Mouse (Mus musculus): ENCODE results near the gene Bhlhe41. TPM values are rescaled to one million over a fixed set of nuclear protein-coding genes. Genes with fewer than 3 reads are reported as not detected.

Gene Bhlhe41
- polyA plus RNA-seq, 1 experiment from 2014 or later, result 6.1 TPM

DNA sequence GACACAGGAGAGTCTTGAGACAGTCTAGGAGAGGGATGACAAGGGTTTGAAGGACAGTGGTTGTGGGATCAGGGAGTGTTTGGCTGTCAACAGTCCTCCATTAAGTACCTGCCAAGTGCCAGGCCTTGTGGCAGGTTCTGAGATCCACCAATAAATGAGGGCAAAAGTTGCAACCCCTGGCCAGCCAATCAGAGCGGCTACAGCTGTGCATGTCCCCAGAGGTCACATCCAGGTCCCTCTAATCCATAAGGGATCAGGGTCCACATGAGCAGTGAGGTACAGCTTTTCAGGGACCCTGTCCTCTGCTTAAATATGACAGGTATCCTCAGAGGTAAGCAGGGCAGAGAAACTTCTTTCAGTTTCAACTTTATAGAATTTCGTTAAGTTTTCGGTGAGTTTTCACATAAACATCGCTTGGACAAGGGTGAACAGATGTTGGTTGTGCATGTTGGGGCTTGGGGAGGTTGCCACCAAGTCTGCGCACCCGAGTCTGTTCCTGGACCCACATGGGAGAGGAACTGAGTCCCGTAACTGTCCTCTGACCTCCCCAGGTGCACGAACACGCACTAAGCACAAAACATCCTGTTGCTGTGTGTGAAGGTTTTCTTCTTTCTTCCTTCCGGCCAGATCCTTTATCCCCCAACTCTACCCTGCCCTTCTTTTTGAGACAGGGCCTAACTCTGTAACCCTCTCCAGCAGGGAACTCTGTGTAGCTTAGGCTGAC, 11.8 kb downstream of the Bhlhe41 start:
- WGBS, result 90% methylated on average over 10 of the region's 10 CpGs
- no peak overlapping the region for H3K9ac ChIP-seq (ENCODE audit: low read length)
- no peak for ATAC-seq (replicated peaks; ENCODE audit: extremely low read depth, insufficient read depth, low FRiP score)
- no peaks in the 10 kb centered on the region for H3K27me3 ChIP-seq (ENCODE audit: control insufficient read depth, insufficient read depth, low read length)
- H3K4me1 ChIP-seq (ENCODE audit: control insufficient read depth, insufficient read depth, low read length), result peaks cover 31% of the 10 kb centered on the region
- no peaks in the 10 kb centered on the region for H3K36me3 ChIP-seq (ENCODE audit: control insufficient read depth, insufficient read depth)
- 0 out of 2 replicates have a peak, but pooled peaks cover 1% of the 10 kb centered on the region for H3K9me3 ChIP-seq (replicated peaks; ENCODE audit: control insufficient read depth, low read length)
- H3K27ac ChIP-seq (ENCODE audit: low read length), result no peak overlapping the region
- H3K4me3 ChIP-seq (ENCODE audit: low read length), result no peak overlapping the region
- no peak overlapping the region for H3K4me2 ChIP-seq (ENCODE audit: low read depth, low read length)

DNA sequence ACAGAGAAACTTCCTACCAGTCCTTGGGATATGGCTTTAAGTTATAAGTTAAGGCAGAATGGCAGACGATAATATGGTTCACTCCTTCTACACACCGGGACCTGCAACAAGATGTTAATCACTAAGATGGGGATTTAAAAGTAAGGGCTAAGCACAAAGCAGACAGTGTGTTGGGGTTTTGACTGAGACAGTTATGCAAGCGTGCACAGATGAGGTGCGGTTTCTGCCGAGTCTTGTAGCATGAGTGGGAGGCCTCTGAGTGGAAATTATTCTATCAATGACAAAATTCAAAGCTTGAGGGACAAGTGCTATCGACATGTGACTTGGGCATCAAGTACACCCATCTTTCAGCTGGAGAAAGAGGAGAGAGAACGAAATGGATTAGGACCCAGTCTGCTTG, 12.7 kb downstream of the Bhlhe41 start:
- no peak for ATAC-seq (replicated peaks; ENCODE audit: extremely low read depth, insufficient read depth, low FRiP score)
- Histone ChIP-seq H3K27me3 (ENCODE audit: control insufficient read depth, insufficient read depth, low read length) (no peaks in the 10 kb centered on the region), H3K27ac (ENCODE audit: low read length) (no peak overlapping the region), H3K4me3 (ENCODE audit: low read length) (no peak overlapping the region), H3K9me3 (replicated peaks; ENCODE audit: control insufficient read depth, low read length) (0 out of 2 replicates have a peak, but pooled peaks cover 2% of the 10 kb centered on the region), H3K9ac (ENCODE audit: low read length) (no peak overlapping the region), H3K4me2 (ENCODE audit: low read depth, low read length) (no peak overlapping the region), H3K36me3 (ENCODE audit: control insufficient read depth, insufficient read depth) (no peaks in the 10 kb centered on the region), H3K4me1 (ENCODE audit: control insufficient read depth, insufficient read depth, low read length) (peaks cover 31% of the 10 kb centered on the region)
- WGBS, result 90% methylated on average over 7 of the region's 7 CpGs

DNA sequence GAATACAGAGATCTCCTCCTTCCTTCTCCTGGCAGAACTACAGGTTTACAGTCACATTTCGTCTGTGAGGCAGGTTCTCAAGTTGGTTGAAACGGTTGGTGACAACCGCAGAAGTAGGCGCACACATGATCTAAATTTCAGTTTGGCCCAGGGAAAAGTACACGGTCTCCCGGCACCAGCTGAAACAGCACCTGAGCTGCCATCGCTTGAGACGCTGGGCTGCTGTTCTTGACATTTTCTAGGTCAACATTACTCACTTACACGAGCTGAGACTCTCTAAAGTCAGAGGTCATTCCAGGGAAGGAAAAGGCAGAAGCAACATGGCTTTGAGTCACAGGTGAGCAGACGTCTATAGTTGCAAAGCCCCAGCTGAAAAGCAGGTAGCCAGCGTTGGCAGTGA, 13.4 kb downstream of the Bhlhe41 start:
- Histone ChIP-seq H3K9me3 (replicated peaks; ENCODE audit: control insufficient read depth, low read length) (0 out of 2 replicates have a peak, but pooled peaks cover 2% of the 10 kb centered on the region), H3K4me3 (ENCODE audit: low read length) (no peak overlapping the region), H3K36me3 (ENCODE audit: control insufficient read depth, insufficient read depth) (no peaks in the 10 kb centered on the region), H3K9ac (ENCODE audit: low read length) (no peak overlapping the region), H3K4me1 (ENCODE audit: control insufficient read depth, insufficient read depth, low read length) (peaks cover 31% of the 10 kb centered on the region), H3K27ac (ENCODE audit: low read length) (no peak overlapping the region), H3K4me2 (ENCODE audit: low read depth, low read length) (no peak overlapping the region), H3K27me3 (ENCODE audit: control insufficient read depth, insufficient read depth, low read length) (no peaks in the 10 kb centered on the region; the same call in 1 of the 2 replicates)
- 71% methylated on average over 11 of the region's 11 CpGs for WGBS
- no peak for ATAC-seq (replicated peaks; ENCODE audit: extremely low read depth, insufficient read depth, low FRiP score)

DNA sequence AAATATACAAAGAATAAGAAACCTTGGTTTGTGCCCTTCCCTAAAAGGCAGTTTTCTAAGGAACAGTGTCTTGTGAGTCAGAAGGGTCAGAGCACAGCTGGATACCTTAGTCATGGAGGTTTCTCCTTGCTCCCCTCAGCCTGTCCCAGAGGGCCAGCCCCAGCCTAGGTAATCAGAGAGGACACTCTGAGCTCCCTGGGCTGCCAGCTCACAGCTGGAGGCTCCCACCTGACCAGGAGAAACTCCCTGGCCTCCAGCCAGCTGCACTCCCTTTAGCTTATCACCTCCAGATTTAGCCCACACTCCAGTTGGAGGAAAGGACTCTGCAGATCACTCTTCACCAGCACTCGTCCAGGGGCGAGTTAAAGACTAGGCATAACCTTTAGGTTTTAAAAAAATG, 14.6 kb downstream of the Bhlhe41 start:
- no peaks in the 10 kb centered on the region; the same call in 1 of the 2 replicates for H3K27me3 ChIP-seq (ENCODE audit: control insufficient read depth, insufficient read depth, low read length)
- WGBS, result 12% methylated on average over 2 of the region's 2 CpGs
- peaks cover 30% of the 10 kb centered on the region for H3K4me1 ChIP-seq (ENCODE audit: control insufficient read depth, insufficient read depth, low read length)
- no peak overlapping the region for H3K4me3 ChIP-seq (ENCODE audit: low read length)
- H3K9me3 ChIP-seq (replicated peaks; ENCODE audit: control insufficient read depth, low read length), result 0 out of 2 replicates have a peak, but pooled peaks cover 2% of the 10 kb centered on the region
- H3K36me3 ChIP-seq (ENCODE audit: control insufficient read depth, insufficient read depth), result no peaks in the 10 kb centered on the region
- peak overlapping the region; percentile 45 for H3K4me2 ChIP-seq (ENCODE audit: low read depth, low read length)
- peak overlapping the region; percentile 74 for H3K27ac ChIP-seq (ENCODE audit: low read length)
- H3K9ac ChIP-seq (ENCODE audit: low read length), result peak overlapping the region; percentile 20; the same call in 1 of the 2 replicates
- peak; percentile 67 for ATAC-seq (replicated peaks; ENCODE audit: extremely low read depth, insufficient read depth, low FRiP score)

DNA sequence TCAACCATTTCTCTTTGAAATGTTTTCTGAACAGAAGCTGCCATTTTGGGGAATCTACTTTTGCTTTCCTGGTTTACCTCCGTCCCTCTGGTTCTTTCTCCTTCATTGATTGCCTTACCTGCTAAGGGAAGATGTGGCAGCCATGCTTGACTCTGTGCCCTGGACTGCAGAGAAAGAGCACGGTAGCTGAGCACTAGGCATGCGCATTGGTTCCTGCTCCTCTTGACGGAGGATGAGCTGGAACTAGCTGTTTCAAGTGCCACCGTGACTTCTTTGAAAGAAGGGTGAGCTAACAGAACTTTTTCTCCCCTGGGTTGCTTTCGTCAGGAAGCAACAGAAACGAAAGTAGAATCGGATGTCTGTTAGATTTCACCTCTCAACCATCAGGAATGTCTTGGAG, 17.7 kb downstream of the Bhlhe41 start:
- 89% methylated on average over 8 of the region's 8 CpGs for WGBS
- 0 out of 2 replicates have a peak, but pooled peaks cover 2% of the 10 kb centered on the region for H3K9me3 ChIP-seq (replicated peaks; ENCODE audit: control insufficient read depth, low read length)

DNA sequence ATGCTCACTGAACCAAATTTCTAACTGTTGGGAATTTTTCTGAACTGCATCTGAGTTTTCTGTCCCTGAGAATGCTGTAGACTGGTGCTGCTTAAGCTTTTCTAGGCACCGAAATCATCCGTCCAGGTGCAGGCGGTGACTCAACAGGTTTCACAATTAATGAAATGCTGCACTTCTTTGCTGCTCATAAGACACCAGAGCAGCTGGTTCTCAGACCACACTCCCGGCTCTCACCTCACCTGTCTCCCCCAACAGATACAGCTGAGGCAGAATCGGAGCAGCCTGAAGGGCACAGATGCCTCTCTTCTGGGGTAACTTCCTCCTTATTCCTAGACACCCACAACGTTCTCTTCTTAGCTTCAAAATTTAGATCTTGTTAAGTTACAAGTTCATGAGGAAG, 18.4 kb downstream of the Bhlhe41 start:
- Histone ChIP-seq H3K4me1 (ENCODE audit: control insufficient read depth, insufficient read depth, low read length) (peaks cover 22% of the 10 kb centered on the region), H3K4me2 (ENCODE audit: low read depth, low read length) (no peak overlapping the region), H3K27me3 (ENCODE audit: control insufficient read depth, insufficient read depth, low read length) (no peaks in the 10 kb centered on the region; the same call in 1 of the 2 replicates), H3K4me3 (ENCODE audit: low read length) (no peak overlapping the region), H3K9ac (ENCODE audit: low read length) (no peak overlapping the region), H3K27ac (ENCODE audit: low read length) (no peak overlapping the region), H3K9me3 (replicated peaks; ENCODE audit: control insufficient read depth, low read length) (0 out of 2 replicates have a peak, but pooled peaks cover 2% of the 10 kb centered on the region), H3K36me3 (ENCODE audit: control insufficient read depth, insufficient read depth) (no peaks in the 10 kb centered on the region)
- WGBS, result 81% methylated on average over 6 of the region's 6 CpGs
- ATAC-seq (replicated peaks; ENCODE audit: extremely low read depth, insufficient read depth, low FRiP score), result no peak

More for the DNA sequence above, 17.7 kb downstream of the Bhlhe41 start:
- no peak overlapping the region for H3K4me2 ChIP-seq (ENCODE audit: low read depth, low read length)
- no peak overlapping the region for H3K4me3 ChIP-seq (ENCODE audit: low read length)
- peaks cover 22% of the 10 kb centered on the region for H3K4me1 ChIP-seq (ENCODE audit: control insufficient read depth, insufficient read depth, low read length)
- H3K27ac ChIP-seq (ENCODE audit: low read length), result no peak overlapping the region
- H3K9ac ChIP-seq (ENCODE audit: low read length), result no peak overlapping the region
- H3K27me3 ChIP-seq (ENCODE audit: control insufficient read depth, insufficient read depth, low read length), result no peaks in the 10 kb centered on the region; the same call in 1 of the 2 replicates
- no peaks in the 10 kb centered on the region for H3K36me3 ChIP-seq (ENCODE audit: control insufficient read depth, insufficient read depth)
- ATAC-seq (replicated peaks; ENCODE audit: extremely low read depth, insufficient read depth, low FRiP score), result no peak

DNA sequence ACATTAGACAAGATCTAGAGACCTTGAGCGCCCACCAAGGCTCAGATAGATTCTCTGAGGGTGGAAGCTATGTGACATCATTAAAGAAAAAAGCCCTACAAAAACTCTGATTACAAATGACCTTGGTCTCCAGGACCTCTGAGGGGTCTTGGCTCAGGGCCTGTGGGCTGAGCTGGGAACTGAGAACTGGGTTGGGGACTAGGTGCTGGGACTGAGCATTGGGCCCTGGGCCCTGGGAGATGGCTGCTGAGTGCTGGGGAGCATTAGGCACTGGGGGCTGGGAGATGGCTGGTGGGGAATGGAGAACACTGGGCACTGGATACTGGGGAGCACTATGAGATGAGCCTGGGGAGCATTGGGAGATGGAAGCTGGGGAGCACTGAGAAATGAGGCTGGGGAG, 19.3 kb downstream of the Bhlhe41 start:
- H3K4me2 ChIP-seq (ENCODE audit: low read depth, low read length), result no peak overlapping the region
- 0 out of 2 replicates have a peak, but pooled peaks cover 2% of the 10 kb centered on the region for H3K9me3 ChIP-seq (replicated peaks; ENCODE audit: control insufficient read depth, low read length)
- no peak overlapping the region for H3K9ac ChIP-seq (ENCODE audit: low read length)
- H3K36me3 ChIP-seq (ENCODE audit: control insufficient read depth, insufficient read depth), result no peaks in the 10 kb centered on the region
- 71% methylated on average over 1 of the region's 1 CpGs for WGBS
- H3K27me3 ChIP-seq (ENCODE audit: control insufficient read depth, insufficient read depth, low read length), result no peaks in the 10 kb centered on the region; the same call in 1 of the 2 replicates
- H3K27ac ChIP-seq (ENCODE audit: low read length), result no peak overlapping the region
- peaks cover 15% of the 10 kb centered on the region for H3K4me1 ChIP-seq (ENCODE audit: control insufficient read depth, insufficient read depth, low read length)
- no peak for ATAC-seq (replicated peaks; ENCODE audit: extremely low read depth, insufficient read depth, low FRiP score)
- no peak overlapping the region for H3K4me3 ChIP-seq (ENCODE audit: low read length)

DNA sequence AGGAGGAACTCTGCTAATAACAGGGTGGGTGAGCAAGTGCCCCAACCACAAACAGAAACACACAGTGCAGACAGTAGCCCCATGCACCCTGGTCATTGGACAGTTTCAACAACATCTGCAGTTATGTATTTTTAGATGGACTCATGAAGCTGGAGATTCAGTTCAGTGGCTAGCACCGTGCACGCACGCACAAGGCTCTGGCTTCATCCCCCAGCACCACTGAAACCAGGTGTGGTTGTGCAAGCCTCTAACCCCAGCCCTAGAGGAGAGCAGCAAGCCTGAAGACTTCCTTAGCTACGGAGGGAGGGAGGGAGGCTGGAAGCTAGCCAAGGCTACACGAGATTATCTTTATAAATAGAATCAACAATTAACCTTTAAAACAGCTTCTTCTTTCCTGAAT, 19.7 kb downstream of the Bhlhe41 start:
- 30% methylated on average over 5 of the region's 5 CpGs for WGBS
- H3K4me3 ChIP-seq (ENCODE audit: low read length), result no peak overlapping the region
- ATAC-seq (replicated peaks; ENCODE audit: extremely low read depth, insufficient read depth, low FRiP score), result 0 out of 2 replicates have a peak, but pooled peaks have one; percentile 4
- no peaks in the 10 kb centered on the region; the same call in 1 of the 2 replicates for H3K27me3 ChIP-seq (ENCODE audit: control insufficient read depth, insufficient read depth, low read length)
- peaks cover 10% of the 10 kb centered on the region for H3K4me1 ChIP-seq (ENCODE audit: control insufficient read depth, insufficient read depth, low read length)
- H3K9me3 ChIP-seq (replicated peaks; ENCODE audit: control insufficient read depth, low read length), result 0 out of 2 replicates have a peak, but pooled peaks cover 2% of the 10 kb centered on the region
- H3K27ac ChIP-seq (ENCODE audit: low read length), result no peak overlapping the region
- no peaks in the 10 kb centered on the region for H3K36me3 ChIP-seq (ENCODE audit: control insufficient read depth, insufficient read depth)
- peak overlapping the region; percentile 28; the same call in 1 of the 2 replicates for H3K9ac ChIP-seq (ENCODE audit: low read length)
- H3K4me2 ChIP-seq (ENCODE audit: low read depth, low read length), result no peak overlapping the region

DNA sequence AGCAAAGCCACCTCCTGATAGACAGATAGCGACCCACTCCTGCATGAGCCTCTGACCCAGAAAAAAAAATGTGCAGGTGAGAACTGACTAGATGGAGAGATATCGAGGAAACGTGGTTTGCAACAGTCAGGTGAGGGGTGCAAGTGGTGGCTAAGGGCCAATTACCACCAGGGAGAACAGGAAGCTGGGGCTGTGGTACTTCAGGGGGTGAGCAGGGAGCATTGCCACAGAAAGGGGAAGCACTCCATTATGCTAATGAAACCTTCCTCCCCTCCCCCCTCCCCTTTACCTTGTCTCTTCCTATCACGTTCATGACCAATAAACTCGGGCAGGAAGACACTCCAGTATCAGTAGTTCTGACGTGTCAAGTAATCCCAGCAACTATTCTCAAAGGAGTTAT, 30.0 kb downstream of the Bhlhe41 start:
- Histone ChIP-seq H3K27me3 (ENCODE audit: control insufficient read depth, insufficient read depth, low read length) (no peaks in the 10 kb centered on the region), H3K4me2 (ENCODE audit: low read depth, low read length) (no peak overlapping the region), H3K36me3 (ENCODE audit: control insufficient read depth, insufficient read depth) (no peaks in the 10 kb centered on the region), H3K4me1 (ENCODE audit: control insufficient read depth, insufficient read depth, low read length) (peaks cover 3% of the 10 kb centered on the region), H3K9ac (ENCODE audit: low read length) (no peak overlapping the region), H3K4me3 (ENCODE audit: low read length) (no peak overlapping the region), H3K27ac (ENCODE audit: low read length) (no peak overlapping the region), H3K9me3 (replicated peaks; ENCODE audit: control insufficient read depth, low read length) (no peaks in the 10 kb centered on the region)
- WGBS, result 36% methylated on average over 6 of the region's 6 CpGs
- no peak for ATAC-seq (replicated peaks; ENCODE audit: extremely low read depth, insufficient read depth, low FRiP score)
